Mouse (Mus musculus) embryo, embryonic 9.5 days (tissue): ENCODE measurements at regions not wholly inside any gene's neighbourhood (a gene's known extent, or its start where the extent isn't known, plus 50 kb on each side); places are given as distances from the start of the nearest gene placed in this dataset.
A peak's percentile ranks its signal among the peaks of the same experiment; 100 is the strongest.

Experiments used
- DNase-seq: peaks from one replicate; pipeline ENCODE4 v3.0.0-alpha.2; 2017; ENCODE audit errors: extremely low spot score

DNA sequence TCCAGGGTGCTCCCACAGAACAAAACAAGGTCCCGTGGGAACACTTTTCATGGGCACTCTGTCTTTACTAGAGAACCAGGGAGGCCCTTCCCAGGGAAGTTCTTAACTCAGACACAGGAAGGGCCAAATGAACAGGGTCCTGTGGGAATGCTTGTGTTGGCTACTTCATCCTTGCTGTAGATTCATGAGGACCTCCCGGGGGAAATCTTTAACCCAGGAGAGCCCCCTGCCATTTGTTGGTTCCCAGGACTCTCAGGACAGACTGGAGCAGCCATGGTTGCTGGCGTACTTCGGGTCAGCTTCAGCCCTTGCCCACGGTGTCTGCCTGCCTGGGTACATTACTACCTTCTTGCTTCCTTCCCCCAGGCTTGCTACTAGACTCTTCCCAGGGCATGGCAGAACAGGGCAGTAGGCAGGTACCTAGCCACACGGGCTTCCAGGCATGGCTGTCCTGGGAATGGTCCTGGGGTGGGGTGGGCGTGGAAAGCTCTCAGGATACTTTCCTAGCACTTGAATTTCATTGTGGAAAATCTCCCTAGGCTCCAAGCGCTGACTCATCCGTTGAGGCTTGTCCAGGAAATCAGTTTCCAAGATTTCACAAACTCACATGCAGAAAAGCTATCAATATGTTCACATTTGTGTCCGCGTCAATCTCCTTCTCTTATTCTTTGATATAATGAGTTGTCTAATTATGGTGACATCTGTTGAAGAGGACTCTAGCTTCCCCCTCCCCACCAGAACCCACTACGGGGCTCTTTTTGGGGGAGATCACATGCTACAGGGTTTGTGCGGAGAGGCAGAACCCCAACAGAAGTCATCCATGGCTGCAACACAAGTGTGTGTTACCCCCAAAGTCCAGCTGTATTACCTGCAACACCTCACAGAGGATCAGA is 148.6 kb downstream of the Sec61b start:
- DNase-seq: no peak

DNA sequence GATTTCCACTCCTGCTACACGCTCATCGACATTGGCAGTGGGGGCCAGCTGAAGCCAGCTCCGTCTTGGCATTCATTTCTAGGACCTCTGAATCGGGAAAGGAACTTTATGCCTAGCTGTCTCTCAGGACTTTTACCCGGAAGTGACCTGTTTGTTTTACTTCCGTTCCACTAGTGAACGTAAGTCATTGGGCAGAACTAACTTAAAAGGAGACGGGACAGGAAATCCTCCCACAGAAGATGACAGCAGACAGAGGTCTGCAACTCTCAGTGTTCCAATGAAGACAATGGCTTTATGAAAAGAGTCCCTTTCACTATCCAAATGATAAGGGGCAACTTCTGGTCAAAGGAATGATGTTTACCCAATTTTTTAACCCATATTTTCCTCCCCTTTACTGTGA is 155.5 kb downstream of the Sec61b start:
- DNase-seq: no peak

DNA sequence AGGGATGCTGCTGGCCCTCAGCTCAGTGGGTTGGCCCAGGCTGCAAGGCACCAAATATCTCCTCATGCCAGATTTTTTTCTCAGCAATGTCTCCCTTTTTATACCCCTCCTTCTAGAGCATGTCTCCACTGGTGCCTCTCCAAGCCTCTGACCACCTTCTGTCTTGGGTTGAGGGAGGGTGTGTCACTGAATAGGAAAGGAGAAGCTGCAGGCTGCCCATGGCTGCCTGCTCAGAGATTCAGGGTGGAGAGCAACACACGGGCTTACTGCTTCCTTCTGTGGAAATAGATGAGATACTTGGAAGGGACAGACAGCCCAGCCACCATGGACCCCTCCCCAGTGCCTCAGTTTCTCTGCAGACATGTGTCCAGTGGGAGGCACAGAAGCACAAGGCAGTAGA is 156.0 kb downstream of the Sec61b start:
- no peak for DNase-seq

DNA sequence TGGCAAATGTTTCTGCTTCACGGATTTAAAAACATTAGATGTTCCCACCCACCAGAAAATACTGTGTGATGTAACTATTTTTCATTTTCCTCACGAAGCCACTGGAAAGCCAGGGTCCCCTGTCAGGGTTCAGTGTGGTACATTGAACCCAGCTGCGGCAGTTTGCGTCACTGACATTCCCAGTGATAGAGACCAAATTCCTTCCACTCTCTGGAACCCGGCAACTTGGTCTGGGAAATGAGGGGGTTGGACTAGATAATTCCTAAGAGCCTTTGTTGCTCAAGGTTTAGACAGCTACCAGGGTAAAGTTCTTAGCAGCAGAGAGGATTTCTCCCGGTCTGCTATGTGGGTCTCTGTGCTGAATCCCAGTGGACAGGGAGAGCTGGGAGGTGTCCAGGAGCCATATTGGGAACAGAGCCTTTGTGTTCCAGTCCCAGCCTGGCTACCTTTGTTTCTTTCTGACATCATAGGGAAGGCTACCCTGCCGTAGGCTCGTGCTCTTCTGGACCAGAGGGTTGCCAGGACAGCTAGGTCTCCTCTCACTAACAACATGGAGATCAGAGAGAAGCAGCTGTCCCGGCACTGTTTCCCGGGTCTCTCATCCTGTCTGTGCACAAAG is 164.5 kb downstream of the Sec61b start:
- DNase-seq: no peak

DNA sequence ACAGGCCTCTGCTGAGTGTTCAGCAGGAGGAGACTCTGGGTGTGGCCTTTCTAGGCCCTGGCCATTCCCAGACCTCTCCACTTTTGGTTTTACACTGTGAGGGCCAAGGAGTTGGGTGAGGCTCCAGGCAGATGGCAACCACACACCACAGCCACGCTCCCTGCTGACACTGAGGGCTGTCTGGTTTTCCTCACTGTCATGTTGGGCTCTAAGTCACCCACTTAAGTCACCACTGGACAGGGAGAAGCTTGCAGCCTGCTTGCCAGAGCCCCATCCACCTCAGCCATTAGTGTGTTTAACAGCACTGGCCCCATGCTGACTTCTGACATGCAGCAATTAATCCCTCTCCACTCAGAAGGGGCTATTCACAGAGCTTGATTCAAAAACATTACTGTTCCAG is 170.6 kb downstream of the Sec61b start:
- DNase-seq: peak; percentile 12

DNA sequence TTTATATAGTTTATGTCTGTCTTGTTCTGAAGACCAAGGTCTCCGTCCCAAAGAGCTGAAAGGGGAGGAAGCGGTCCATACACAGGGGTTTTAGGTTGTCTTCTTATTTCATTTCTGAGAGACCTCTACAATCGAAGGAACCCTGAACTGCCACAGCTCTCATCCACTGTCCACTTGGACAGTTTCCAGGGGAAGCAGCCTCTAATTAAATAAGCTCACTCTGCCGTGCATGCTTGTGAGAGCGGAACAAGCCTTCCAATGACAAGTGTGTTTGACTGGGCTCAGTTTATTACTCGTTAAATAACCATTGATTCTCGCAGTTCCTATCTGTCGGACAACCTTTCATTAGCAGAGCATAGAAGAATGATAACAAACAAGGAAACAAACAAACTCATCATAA is 174.2 kb downstream of the Sec61b start:
- no peak for DNase-seq

DNA sequence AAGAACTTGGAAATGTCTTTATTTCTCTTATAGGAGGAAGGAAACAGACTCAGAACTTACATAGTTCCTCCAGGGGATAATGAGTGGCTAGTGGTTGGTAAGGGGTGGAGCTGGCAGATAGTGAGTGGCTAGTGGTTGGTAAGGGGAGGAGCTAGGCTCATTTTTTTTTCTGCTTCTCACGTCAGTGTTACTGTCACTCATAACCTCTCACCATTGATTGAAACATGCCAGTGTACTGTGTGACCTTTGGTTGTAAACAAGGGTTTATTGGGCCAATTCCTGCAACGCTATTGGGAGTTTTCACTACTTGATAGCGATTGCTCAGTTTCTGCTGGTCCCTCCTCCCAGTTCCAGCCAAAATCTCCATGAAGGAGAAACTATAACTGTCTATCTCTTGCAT is 175.5 kb downstream of the Sec61b start:
- no peak for DNase-seq

DNA sequence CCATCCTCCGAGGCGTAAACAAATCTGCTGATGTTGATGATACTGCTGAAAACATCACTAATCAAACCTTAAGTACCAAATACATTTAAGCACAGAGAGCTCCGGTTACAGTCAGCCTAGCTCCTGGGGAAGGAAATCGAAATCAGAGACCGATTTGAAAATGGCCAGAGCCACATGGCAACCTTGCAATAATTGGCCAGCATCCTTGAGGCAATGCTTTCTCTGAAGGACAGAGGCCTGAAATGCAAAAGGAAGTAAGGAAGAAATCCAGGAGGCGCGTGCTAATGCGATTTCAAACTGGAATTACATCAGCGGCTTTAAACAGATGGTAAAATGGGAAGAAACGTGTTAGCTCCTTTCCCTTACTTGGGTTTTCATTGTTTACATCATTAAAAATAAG is 177.1 kb downstream of the Sec61b start:
- no peak for DNase-seq

DNA sequence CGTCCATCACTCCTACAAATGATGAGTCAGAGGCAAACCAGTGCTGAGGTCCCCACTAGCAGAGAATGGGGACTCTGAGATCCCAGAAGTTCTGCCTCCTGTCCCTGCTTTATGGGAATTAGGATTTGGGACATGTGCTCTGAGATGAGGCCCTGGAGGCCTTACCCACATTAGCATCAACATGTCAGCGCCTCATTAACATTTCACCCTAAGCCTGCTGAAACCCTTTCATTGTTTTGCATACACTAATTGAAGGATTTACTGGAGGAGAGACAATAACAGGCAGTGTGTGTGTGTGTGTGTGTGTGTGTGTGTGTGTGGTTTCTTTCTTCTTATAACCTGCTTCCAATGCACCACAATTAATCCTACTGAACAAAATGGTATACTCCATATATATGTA is 178.7 kb downstream of the Sec61b start:
- no peak for DNase-seq

DNA sequence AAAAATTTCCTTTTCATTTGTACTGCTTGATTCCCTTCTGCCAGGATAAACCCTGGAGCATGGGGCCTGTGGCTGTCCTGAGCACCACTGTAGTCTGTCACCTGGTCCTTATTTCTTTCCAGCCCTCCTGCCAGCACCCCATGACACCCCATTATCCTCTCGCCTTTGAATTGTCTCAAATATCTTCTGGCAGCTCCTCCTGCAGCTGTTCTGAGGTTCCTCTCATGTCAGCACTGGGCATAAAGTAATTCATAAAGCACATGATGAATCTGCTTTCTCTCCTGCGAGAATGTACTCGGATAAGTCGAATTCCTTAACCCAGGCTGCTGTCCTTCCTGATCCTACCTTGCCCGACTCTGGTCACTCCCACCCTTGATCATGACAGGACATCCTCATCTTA is 195.1 kb downstream of the Sec61b start:
- no peak for DNase-seq

DNA sequence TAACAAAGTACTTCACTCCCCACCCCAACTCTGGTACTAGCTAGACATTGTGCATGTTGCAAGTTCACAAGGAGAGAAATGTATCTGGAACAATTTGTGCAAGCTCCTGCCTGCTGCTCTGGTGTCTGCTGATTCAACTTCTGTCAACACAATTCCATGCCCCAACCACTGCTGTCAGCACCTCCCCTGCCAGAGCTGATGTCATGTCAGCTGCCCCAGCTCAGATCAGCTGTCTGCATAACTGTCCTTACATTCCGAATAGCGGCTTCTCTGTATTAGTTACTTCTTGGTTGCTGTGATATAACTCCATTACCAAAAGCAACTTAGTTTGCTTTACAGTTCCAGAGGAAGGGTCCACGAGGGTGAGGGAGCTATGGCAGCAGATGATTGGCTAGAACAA is 196.0 kb downstream of the Sec61b start:
- no peak for DNase-seq

DNA sequence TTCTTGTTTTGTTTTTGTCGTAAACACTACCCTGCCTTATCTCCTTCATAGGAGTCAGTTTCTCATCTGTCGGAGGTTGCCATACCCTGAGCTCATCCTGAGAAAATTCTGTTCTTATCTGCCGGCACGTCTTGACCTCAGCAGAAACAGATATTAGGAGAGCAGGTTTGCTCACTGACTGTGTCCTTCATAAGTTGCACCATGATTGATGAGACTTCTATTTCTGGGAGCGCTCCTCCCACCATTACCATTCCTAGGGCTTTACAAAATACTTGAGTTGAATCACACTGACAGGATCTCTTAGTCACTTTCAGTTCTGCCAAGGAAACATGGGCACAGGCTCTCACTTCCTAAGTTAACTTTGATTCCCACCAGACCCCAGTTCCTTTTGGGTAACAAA is 196.9 kb downstream of the Sec61b start:
- no peak for DNase-seq

DNA sequence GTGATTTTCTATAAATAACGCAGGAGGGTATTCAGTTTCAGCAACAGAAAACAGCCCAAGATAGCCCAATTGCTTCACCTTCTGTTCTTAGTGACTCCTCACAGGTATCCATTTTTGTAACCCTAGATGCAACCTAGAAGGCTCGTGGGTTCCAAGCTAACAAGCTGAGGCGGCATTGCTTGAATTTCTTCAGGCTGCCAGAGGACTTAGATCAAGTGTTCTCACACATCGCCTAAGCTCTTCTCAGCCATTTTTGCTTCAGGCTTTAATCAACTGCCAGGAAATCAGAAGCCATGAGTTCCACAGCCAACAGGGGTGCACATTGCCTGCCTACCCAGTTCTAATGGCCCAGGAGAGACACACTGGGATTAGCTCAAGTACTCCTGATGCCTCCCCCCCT is 206.7 kb downstream of the Sec61b start:
- no peak for DNase-seq

DNA sequence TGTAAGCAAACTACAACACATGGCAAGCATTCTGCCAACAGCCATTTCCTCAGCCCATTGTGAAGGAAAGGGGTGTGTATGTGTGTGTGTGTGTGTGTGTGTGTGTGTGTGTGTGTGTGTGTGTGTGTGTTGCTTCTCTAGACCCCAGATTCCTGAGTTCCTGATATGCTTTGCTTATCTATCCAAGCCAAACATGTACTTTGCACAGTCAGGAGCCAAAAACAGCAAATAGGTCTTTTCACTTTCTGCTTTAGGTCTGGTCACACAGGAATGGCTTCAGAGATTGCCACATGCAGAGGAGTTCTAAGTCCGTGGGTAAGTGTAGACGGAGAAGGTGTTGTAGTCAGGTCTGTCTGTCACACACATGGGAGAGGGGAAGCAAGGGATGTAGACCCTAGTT is 216.7 kb downstream of the Sec61b start:
- DNase-seq: no peak

DNA sequence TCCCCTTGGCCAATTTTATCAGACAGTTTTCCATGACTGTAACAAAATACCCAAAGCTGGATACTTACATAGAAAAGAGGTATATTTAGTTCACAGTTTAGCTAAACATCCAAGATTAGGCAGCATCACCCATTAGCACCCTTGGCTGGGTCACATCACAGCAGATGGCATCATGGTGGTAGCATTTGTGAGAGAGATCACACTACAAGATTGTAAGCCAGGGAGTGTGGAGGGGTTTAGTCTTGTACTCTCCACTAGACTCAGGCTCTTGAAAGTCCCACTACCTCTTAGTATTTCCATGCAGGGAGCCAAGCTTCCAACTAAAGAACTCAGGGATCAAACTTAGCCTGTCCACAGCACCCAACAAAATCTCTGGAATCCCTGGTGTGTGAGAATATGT is 218.2 kb downstream of the Sec61b start:
- no peak for DNase-seq

DNA sequence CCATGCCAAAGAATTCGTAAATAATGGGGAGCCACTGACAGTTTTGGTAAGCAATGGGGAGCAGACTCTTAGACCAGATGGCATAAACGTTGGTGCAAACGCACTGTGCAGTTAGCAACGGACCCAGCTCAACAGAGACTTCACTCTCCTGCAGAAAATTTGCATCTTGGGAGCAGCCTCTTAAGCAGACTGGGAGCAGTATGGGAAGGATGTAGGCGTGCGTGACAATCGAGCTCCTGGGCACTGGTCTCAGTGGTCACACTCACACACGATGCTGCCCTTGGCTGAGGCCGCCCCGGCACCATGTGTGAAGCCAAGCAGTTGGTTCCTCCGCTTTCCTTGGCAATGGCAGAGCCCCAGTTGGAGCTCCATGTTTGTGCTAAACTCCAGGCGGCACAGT is 218.8 kb downstream of the Sec61b start:
- no peak for DNase-seq

DNA sequence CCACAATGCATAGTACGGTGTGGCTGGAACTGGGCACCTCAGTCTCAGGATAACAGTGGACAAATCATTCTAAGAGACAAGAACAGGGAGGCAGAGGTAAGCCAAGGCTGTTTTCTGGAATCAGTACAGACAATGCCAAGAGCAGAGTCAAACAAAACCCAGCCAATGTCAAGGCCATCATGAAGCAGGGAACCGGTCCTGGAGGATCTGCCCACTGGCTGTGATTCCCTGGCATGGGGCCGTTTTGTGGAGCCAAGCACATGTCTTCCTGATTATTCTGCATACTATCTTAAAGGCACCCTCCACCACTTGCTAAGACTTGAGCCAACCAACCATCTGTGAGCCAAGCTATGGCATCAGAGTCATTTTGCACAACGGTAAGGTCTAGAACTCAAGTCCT is 222.6 kb downstream of the Sec61b start:
- no peak for DNase-seq

DNA sequence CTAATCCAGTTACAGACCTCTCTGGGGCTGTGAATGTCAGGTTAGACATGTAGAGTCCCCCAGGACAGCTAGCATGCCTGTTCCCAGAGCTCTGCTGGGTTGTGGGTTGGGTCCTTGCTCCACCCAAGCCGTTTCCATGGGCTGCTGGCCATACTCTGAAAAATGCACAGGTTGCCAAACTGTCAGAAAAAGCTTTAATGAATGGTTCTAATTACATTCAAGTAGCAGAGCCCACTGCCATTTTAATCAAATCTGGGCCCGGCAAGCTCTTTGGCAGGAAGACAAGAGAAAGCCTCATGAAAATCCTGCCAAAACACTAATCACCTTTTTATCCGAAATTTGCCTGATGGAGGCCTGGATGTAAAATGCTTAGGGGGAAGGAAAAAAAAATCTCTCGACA is 224.1 kb downstream of the Sec61b start:
- DNase-seq: no peak

DNA sequence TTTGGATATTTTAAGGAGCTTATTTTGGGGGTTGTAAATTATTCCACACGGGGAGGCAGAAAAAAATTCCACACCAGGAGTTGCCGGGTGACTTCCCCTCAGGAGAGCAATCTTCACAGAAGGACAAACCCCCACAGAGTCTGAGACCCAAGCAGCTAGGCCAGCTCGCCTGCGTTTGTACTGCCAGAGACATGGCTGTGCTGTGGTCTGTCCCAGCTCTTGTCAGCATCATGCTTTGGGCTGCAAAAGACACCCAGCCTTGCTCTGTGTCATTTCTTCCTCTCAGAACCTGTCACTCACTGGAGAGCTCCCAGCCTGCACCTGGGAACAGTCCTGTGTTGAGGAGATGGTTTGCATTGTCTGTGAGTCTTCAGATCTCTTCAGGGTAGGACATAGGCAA is 224.5 kb downstream of the Sec61b start:
- DNase-seq: no peak

DNA sequence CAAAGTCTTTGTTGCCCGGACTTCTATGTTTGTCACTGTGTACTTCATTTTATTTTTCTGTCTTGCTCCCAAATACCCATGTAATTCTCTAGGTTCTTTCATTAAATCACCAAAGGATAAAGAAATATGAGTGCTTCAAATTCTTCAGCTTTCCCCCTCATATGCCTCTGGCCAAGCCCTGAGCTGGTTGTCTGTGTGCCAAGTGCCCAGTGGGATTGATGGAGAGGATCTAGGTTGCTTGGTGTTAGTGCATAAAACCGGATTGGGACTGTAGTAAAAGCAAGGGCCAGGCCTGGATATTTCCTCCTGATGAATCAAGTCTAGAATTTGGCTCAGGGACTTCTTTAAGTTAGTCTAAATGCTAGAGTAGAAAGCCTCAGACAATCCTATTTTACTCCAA is 229.0 kb downstream of the Sec61b start:
- no peak for DNase-seq

DNA sequence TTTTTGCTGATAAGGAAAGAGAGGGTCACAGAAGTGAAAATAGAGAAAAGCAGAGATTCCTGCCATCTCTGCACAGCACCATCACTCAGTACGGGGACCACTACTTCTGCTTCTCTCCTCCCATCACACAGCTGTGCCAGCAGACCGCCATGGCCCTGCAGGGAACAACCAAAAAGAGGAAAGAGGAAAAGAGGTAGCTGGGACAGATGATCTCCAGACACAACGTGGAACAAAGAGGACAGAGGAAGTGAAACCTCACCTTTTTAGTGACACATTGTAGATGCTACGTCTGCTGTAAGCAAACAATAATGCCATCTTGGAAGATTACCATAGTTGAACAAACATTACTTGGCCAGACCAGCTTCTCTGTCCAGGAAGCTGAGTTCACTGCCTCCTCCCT is 230.1 kb downstream of the Sec61b start:
- DNase-seq: no peak

DNA sequence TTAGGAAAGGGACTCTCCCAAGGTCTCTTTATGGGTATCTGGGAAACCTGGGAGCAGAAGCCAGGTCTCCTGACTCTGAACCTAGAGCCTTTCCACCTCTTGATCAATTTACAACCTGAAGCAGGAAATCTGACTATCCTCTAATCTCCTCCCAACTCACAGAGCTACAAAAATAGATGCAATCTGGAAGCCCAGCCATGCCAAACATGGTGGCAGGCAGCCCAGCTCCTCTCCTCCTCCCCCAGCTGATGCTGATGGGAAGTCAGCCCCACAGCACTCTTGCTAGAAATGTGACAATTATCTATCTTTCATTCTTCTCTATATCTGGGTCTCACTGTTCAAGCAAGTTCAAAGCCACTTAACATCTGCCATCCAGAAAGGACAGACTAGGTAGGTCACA is 233.5 kb downstream of the Sec61b start:
- DNase-seq: no peak

DNA sequence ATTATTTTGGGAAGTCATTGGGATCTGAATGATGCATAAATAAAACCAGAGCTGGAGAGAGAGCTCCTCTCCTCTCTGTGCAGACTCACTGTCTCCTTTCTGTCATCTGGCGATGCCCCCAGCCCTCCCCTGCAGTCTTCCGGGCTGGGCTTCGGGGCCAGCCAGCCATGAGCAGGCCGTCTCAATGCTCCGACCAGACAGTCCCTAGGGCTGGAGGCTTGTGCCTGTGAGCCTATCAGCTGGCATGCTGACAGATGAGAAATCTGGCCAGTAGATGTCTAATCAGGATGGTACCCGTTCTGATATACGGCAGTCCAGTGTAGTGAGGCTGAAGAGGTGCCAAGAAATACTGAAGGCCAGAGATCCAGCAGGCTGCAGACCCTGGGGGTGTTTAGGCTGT is 238.9 kb downstream of the Sec61b start:
- no peak for DNase-seq
